Comparison of ENCODE assay signal across 8 mouse cellular contexts in the genomic region with DNA sequence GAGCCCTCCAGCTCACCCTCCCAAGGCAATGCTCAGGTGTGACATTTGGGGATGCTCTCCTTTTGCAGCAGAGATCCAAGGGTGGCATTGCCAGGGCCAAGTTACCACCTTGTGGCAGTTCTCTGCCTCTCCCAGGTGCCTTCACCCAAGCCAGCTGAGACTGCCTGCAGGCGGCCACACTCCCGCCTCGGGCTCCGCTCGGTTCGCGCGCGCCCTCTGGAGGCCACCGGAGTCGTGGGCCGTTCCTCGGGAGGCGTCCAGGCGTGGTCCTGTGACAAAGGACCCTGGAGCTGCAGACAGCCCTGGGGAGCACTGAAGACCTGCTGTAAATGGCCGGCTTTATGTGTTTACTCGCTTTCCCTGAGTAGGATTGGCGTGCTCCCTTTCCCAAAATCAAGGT. TPM values are rescaled to one million over a fixed set of nuclear protein-coding genes. Genes with fewer than 3 reads are reported as not detected.
DNase-seq lines count a peak whose midpoint lies in the region; ATAC-seq and TF ChIP-seq lines count a peak whose summit lies in the region.

No protein-coding gene starts in this region.

- H3K4me3 ChIP-seq in cortical plate, adult 2 months (ENCODE audit: insufficient read depth, low read length) = no peak overlapping the region

- peak; percentile 80 for ATAC-seq in inflammation-experienced regulatory T-cells, adult 6 months

- intact Hi-C loops in left cerebral cortex, postnatal 25 days (cut with DNase I) = loop anchor here (1.0 kb wide), 2 partner anchors 70 to 214 kb away; a partner anchor contains a TSS

- no peaks in the 10 kb centered on the region for H3K4me1 ChIP-seq in cortical plate, adult 2 months (ENCODE audit: control insufficient read depth, insufficient read depth, low read length)

- peak; percentile 57 for DNase-seq in adipocyte (ENCODE audit: low spot score)
- DNase-seq in gastrocnemius, postnatal 25 days = peak; percentile 49
- peak; percentile 70 to 71 for DNase-seq in left cerebral cortex, postnatal 25 days (ENCODE audit: low spot score in 2 of 2)
- peak; percentile 70 for DNase-seq in mesoderm, embryonic 11.5 days (ENCODE audit: low read depth, low spot score)
- DNase-seq in right cerebral cortex, postnatal 25 days = peak; percentile 81
- peak; percentile 68 to 86 for DNase-seq in urinary bladder, postnatal 4 days (ENCODE audit: low spot score in 2 of 2)

- peak; percentile 70 for TF ChIP-seq CTCF in cortical plate, adult 2 months (IDR thresholded peaks at IDR 0.05; ENCODE audit: extremely low read depth, insufficient read depth, low read length)

- TF ChIP-seq POLR2A in cortical plate, adult 2 months (IDR thresholded peaks at IDR 0.05; ENCODE audit: extremely low read depth, insufficient read depth, low read length) = no peak

- H3K27ac ChIP-seq in cortical plate, adult 2 months (ENCODE audit: insufficient read depth, low read length) = no peak overlapping the region

RNA-seq across cellular contexts. Expression of a gene that starts 14.5 kb away (rescaled TPM):
- polyA plus RNA-seq in cortical plate, adult 2 months (2012; rRNA removed) = 54.5 and 55.7 TPM in 2 replicates
- total RNA-seq in gastrocnemius, postnatal 25 days (2021) = 10 to 100 TPM; 59.5 to 62.9 TPM
- polyA plus RNA-seq in inflammation-experienced regulatory T-cells, adult 6 months (2017; shearing (Covaris generic)) = 10 to 100 TPM in 2 of 3 experiments, 1 to 10 TPM in 1; 9.3 to 17.3 (median 11.1) TPM
- total RNA-seq in left cerebral cortex, postnatal 25 days (2021) = 10 to 100 TPM; 33.4 to 37.1 TPM

RNA-seq across cellular contexts. Expression of a gene that starts 26.9 kb away (rescaled TPM):
- polyA plus RNA-seq in cortical plate, adult 2 months (2012; rRNA removed) = 2.6 and 2.7 TPM in 2 replicates
- 10 to 100 TPM; 10.4 to 11.4 TPM for total RNA-seq in gastrocnemius, postnatal 25 days (2021)
- polyA plus RNA-seq in inflammation-experienced regulatory T-cells, adult 6 months (2017; shearing (Covaris generic)) = 1 to 10 TPM in 1 of 3 experiments, under 1 TPM in 2; 0.46 to 1.1 (median 0.68) TPM
- total RNA-seq in left cerebral cortex, postnatal 25 days (2021) = 1 to 10 TPM; 3.3 to 3.4 TPM
